Mouse (Mus musculus) embryonic facial prominence, embryonic 12.5 days (tissue): ENCODE measurements around the gene Antxr2. TPM values are rescaled to one million over a fixed set of nuclear protein-coding genes. Genes with fewer than 3 reads are reported as not detected.

Experiments used
- ATAC-seq: fragments of 200-750 bp; cut with Nextera tagmentation; 2 replicates; pipeline ENCODE4 v1.8.0; 2017; ENCODE audit not compliant: insufficient number of reproducible peaks, insufficient read depth, low FRiP score, low TSS enrichment
- H3K27ac ChIP-seq: fragments of 300-500 bp; sonication (generic); 2 replicates; pipeline ENCODE4 v1.5.1; 2016; ENCODE audit warnings: mild to moderate bottlenecking
- H3K27me3 ChIP-seq: fragments of 300-500 bp; sonication (generic); 2 replicates; pipeline ENCODE4 v1.6.1; 2016; ENCODE audit warnings: mild to moderate bottlenecking, moderate library complexity
- H3K36me3 ChIP-seq: fragments of 300-500 bp; sonication (generic); 2 replicates; pipeline ENCODE4 v1.6.1; 2016; ENCODE audit warnings: mild to moderate bottlenecking
- H3K4me1 ChIP-seq: fragments of 300-500 bp; sonication (generic); 2 replicates; pipeline ENCODE4 v1.6.1; 2016
- H3K4me2 ChIP-seq: fragments of 300-500 bp; sonication (generic); replicated peaks from 2 replicates; pipeline ENCODE4 v1.6.1; 2016; ENCODE audit warnings: mild to moderate bottlenecking, moderate library complexity
- H3K4me3 ChIP-seq: fragments of 300-500 bp; sonication (generic); 2 replicates; pipeline ENCODE4 v1.5.1; 2016; ENCODE audit warnings: mild to moderate bottlenecking
- H3K9ac ChIP-seq: fragments of 300-500 bp; sonication (generic); 2 replicates; pipeline ENCODE4 v1.6.1; 2016; ENCODE audit warnings: mild to moderate bottlenecking, moderate library complexity
- H3K9me3 ChIP-seq: fragments of 300-500 bp; sonication (generic); 2 replicates; pipeline ENCODE4 v1.6.1; 2016; ENCODE audit warnings: mild to moderate bottlenecking, moderate library complexity
- WGBS: fragments of 180-500 bp; shearing (Covaris S2); methylation state at CpG from one replicate; pipeline ENCODE4 v1.1.7; 2016; 5-methylcytosine and 5-hydroxymethylcytosine counted together
- polyA plus RNA-seq: library from polyadenylated mRNA; unstranded; fragments of >200 nt; fragmentation: Nextera tagmentation; extraction: Ambion mirVana; gene quantifications from 2 replicates; pipeline ENCODE4 v1.2.1, GENCODE M21; 2016

Gene Antxr2
- polyA plus RNA-seq, 1 experiment from 2014 or later: 21.3 TPM

GRCm38 (mm10) chr5:97901096-97901495, 129.7 kb downstream of the Antxr2 start:
- no peak overlapping the region for H3K4me2 ChIP-seq
- H3K36me3 ChIP-seq: no peaks in the 10 kb centered on the region
- 87% methylated on average over 7 of the region's 7 CpGs for WGBS
- no peaks in the 10 kb centered on the region for H3K9me3 ChIP-seq
- no peak overlapping the region for H3K27ac ChIP-seq
- ATAC-seq: no peak
- H3K9ac ChIP-seq: no peak overlapping the region
- H3K27me3 ChIP-seq: no peaks in the 10 kb centered on the region
- H3K4me1 ChIP-seq: no peaks in the 10 kb centered on the region
- no peak overlapping the region for H3K4me3 ChIP-seq

GRCm38 (mm10) chr5:97899321-97899720, 131.5 kb downstream of the Antxr2 start:
- H3K9me3 ChIP-seq: no peaks in the 10 kb centered on the region
- H3K4me1 ChIP-seq: no peaks in the 10 kb centered on the region
- no peak for ATAC-seq
- WGBS: 86% methylated on average over 5 of the region's 5 CpGs
- H3K9ac ChIP-seq: no peak overlapping the region
- H3K27me3 ChIP-seq: no peaks in the 10 kb centered on the region
- no peak overlapping the region for H3K27ac ChIP-seq
- no peak overlapping the region for H3K4me3 ChIP-seq
- H3K36me3 ChIP-seq: no peaks in the 10 kb centered on the region
- no peak overlapping the region for H3K4me2 ChIP-seq

GRCm38 (mm10) chr5:97885427-97885826, 145.4 kb downstream of the Antxr2 start:
- H3K9ac ChIP-seq: no peak overlapping the region
- ATAC-seq: no peak
- H3K36me3 ChIP-seq: peaks cover 13% of the 10 kb centered on the region; the same call in 1 of the 2 replicates
- no peaks in the 10 kb centered on the region for H3K27me3 ChIP-seq
- H3K27ac ChIP-seq: no peak overlapping the region
- no peaks in the 10 kb centered on the region for H3K9me3 ChIP-seq
- no peak overlapping the region for H3K4me3 ChIP-seq
- H3K4me2 ChIP-seq: no peak overlapping the region
- no peaks in the 10 kb centered on the region for H3K4me1 ChIP-seq
- 92% methylated on average over 6 of the region's 6 CpGs for WGBS

GRCm38 (mm10) chr5:97884110-97884509, 146.7 kb downstream of the Antxr2 start:
- no peak overlapping the region for H3K4me3 ChIP-seq
- no peaks in the 10 kb centered on the region for H3K4me1 ChIP-seq
- no peak overlapping the region for H3K4me2 ChIP-seq
- WGBS: 87% methylated on average over 3 of the region's 3 CpGs
- peaks cover 13% of the 10 kb centered on the region; the same call in 1 of the 2 replicates for H3K36me3 ChIP-seq
- no peak overlapping the region for H3K9ac ChIP-seq
- no peak overlapping the region for H3K27ac ChIP-seq
- H3K9me3 ChIP-seq: no peaks in the 10 kb centered on the region
- no peaks in the 10 kb centered on the region for H3K27me3 ChIP-seq
- ATAC-seq: no peak

GRCm38 (mm10) chr5:97881421-97881820, 149.4 kb downstream of the Antxr2 start:
- H3K9ac ChIP-seq: no peak overlapping the region
- no peak overlapping the region for H3K4me3 ChIP-seq
- no peaks in the 10 kb centered on the region for H3K4me1 ChIP-seq
- no peak overlapping the region for H3K27ac ChIP-seq
- no peak overlapping the region for H3K4me2 ChIP-seq
- no peaks in the 10 kb centered on the region for H3K27me3 ChIP-seq
- no peak for ATAC-seq
- WGBS: 68% methylated on average over 2 of the region's 2 CpGs
- peaks cover 13% of the 10 kb centered on the region; the same call in 1 of the 2 replicates for H3K36me3 ChIP-seq
- no peaks in the 10 kb centered on the region for H3K9me3 ChIP-seq

- no peak overlapping the region for H3K27ac ChIP-seq
- no peaks in the 10 kb centered on the region for H3K27me3 ChIP-seq
- peaks cover 11% of the 10 kb centered on the region; the same call in 1 of the 2 replicates for H3K36me3 ChIP-seq
- H3K9ac ChIP-seq: no peak overlapping the region
- no peak for ATAC-seq
- H3K4me2 ChIP-seq: no peak overlapping the region
- 77% methylated on average over 8 of the region's 8 CpGs for WGBS
- H3K4me1 ChIP-seq: no peaks in the 10 kb centered on the region
- H3K4me3 ChIP-seq: no peak overlapping the region
- H3K9me3 ChIP-seq: no peaks in the 10 kb centered on the region
Observed at GRCm38 (mm10) chr5:97880115-97880514, 150.7 kb downstream of the Antxr2 start.

GRCm38 (mm10) chr5:97878871-97879270, 152.0 kb downstream of the Antxr2 start:
- Histone ChIP-seq H3K36me3 (no peaks in the 10 kb centered on the region), H3K9ac (no peak overlapping the region), H3K4me2 (no peak overlapping the region), H3K9me3 (no peaks in the 10 kb centered on the region), H3K27ac (no peak overlapping the region), H3K4me1 (no peaks in the 10 kb centered on the region), H3K4me3 (no peak overlapping the region), H3K27me3 (no peaks in the 10 kb centered on the region)
- 60% methylated on average over 3 of the region's 3 CpGs for WGBS
- no peak for ATAC-seq

GRCm38 (mm10) chr5:97878215-97878794, 152.5 kb downstream of the Antxr2 start:
- ATAC-seq: no peak
- Histone ChIP-seq H3K27ac (no peak overlapping the region), H3K4me3 (no peak overlapping the region), H3K9me3 (no peaks in the 10 kb centered on the region), H3K4me2 (no peak overlapping the region), H3K36me3 (no peaks in the 10 kb centered on the region), H3K27me3 (no peaks in the 10 kb centered on the region), H3K9ac (no peak overlapping the region), H3K4me1 (no peaks in the 10 kb centered on the region)
- 67% methylated on average over 1 of the region's 1 CpGs for WGBS

- Histone ChIP-seq H3K4me1 (no peaks in the 10 kb centered on the region), H3K36me3 (no peaks in the 10 kb centered on the region), H3K9ac (no peak overlapping the region), H3K27me3 (no peaks in the 10 kb centered on the region), H3K9me3 (no peaks in the 10 kb centered on the region), H3K4me3 (no peak overlapping the region), H3K4me2 (no peak overlapping the region), H3K27ac (no peak overlapping the region)
- WGBS: 82% methylated on average over 2 of the region's 2 CpGs
- no peak for ATAC-seq
Observed at GRCm38 (mm10) chr5:97876895-97877294, 153.9 kb downstream of the Antxr2 start.

- H3K9ac ChIP-seq: no peak overlapping the region
- H3K27me3 ChIP-seq: no peaks in the 10 kb centered on the region
- H3K4me1 ChIP-seq: no peaks in the 10 kb centered on the region
- H3K9me3 ChIP-seq: no peaks in the 10 kb centered on the region
- ATAC-seq: no peak
- no peak overlapping the region for H3K4me3 ChIP-seq
- no peaks in the 10 kb centered on the region for H3K36me3 ChIP-seq
- no peak overlapping the region for H3K27ac ChIP-seq
- H3K4me2 ChIP-seq: no peak overlapping the region
- WGBS: 81% methylated on average over 2 of the region's 2 CpGs
Observed at GRCm38 (mm10) chr5:97867921-97868320, 162.9 kb downstream of the Antxr2 start.

- no peak for ATAC-seq
- no peaks in the 10 kb centered on the region for H3K36me3 ChIP-seq
Observed at GRCm38 (mm10) chr5:97866975-97867374, 163.9 kb downstream of the Antxr2 start.

GRCm38 (mm10) chr5:97857101-97857500, 173.7 kb downstream of the Antxr2 start:
- Histone ChIP-seq H3K27me3 (no peaks in the 10 kb centered on the region), H3K9ac (no peak overlapping the region), H3K4me3 (no peak overlapping the region), H3K4me1 (no peaks in the 10 kb centered on the region), H3K27ac (no peak overlapping the region), H3K4me2 (no peak overlapping the region), H3K9me3 (no peaks in the 10 kb centered on the region), H3K36me3 (no peaks in the 10 kb centered on the region)
- no peak for ATAC-seq

More at GRCm38 (mm10) chr5:97866975-97867374, 163.9 kb downstream of the Antxr2 start:
- Histone ChIP-seq H3K4me2 (no peak overlapping the region), H3K4me1 (no peaks in the 10 kb centered on the region), H3K9me3 (no peaks in the 10 kb centered on the region), H3K27ac (no peak overlapping the region), H3K9ac (no peak overlapping the region), H3K4me3 (no peak overlapping the region), H3K27me3 (no peaks in the 10 kb centered on the region)
- WGBS: 88% methylated on average over 3 of the region's 3 CpGs
